Mouse (Mus musculus) G1E (cell line): ENCODE measurements around the gene Taar5. TPM values are rescaled to one million over a fixed set of nuclear protein-coding genes. Genes with fewer than 3 reads are reported as not detected.

Experiments
- ATAC-seq: 2 replicates; pipeline ENCODE4 v1.8.0; 2016; ENCODE audit warnings: mild to moderate bottlenecking; ENCODE audit not compliant: insufficient number of reproducible peaks, poor library complexity, low FRiP score, severe bottlenecking; ENCODE audit errors: extremely low read depth
- DNase-seq: peaks from one replicate; pipeline ENCODE4 v3.0.0; 2012; ENCODE audit warnings: low spot score
- H3K27me3 ChIP-seq: 2 replicates; pipeline ENCODE4 v1.6.1; 2012; ENCODE audit warnings: mild to moderate bottlenecking, low read length, inconsistent platforms; ENCODE audit not compliant: insufficient read depth
- H3K36me3 ChIP-seq: replicated peaks from 2 replicates; pipeline ENCODE3; 2012; ENCODE audit warnings: mild to moderate bottlenecking, inconsistent platforms
- H3K4me1 ChIP-seq: 2 replicates; pipeline ENCODE4 v1.6.1; 2012; ENCODE audit warnings: low read depth, low read length, inconsistent platforms, mixed read lengths; ENCODE audit not compliant: insufficient read depth
- H3K4me3 ChIP-seq: 2 replicates; pipeline ENCODE4 v1.5.1; 2012; ENCODE audit warnings: low read depth, mild to moderate bottlenecking, inconsistent platforms, low read length, moderate library complexity, mixed read lengths
- H3K9me3 ChIP-seq: replicated peaks from 2 replicates; pipeline ENCODE4 v1.6.1; 2012; ENCODE audit warnings: inconsistent platforms
- CTCF ChIP-seq: IDR thresholded peaks from 2 replicates; pipeline ENCODE4 v1.5.1; 2012; ENCODE audit warnings: low read depth, low read length, inconsistent platforms, mixed read lengths
- GATA1 ChIP-seq: IDR thresholded peaks from 2 replicates; pipeline ENCODE4 v1.6.1; 2012; ENCODE audit warnings: borderline replicate concordance, low read length, inconsistent platforms, mixed read lengths
- GATA2 ChIP-seq: IDR thresholded peaks from 2 replicates; pipeline ENCODE4 v1.6.1; 2012; ENCODE audit warnings: low read depth, low read length, inconsistent platforms, borderline replicate concordance
- POLR2AphosphoS5 ChIP-seq: IDR thresholded peaks from 2 replicates; pipeline ENCODE4 v1.6.1; 2012; ENCODE audit warnings: low read depth, low read length, inconsistent platforms; ENCODE audit not compliant: insufficient replicate concordance
- TAL1 ChIP-seq: conservative IDR thresholded peaks from 2 replicates; pipeline ENCODE4 v1.6.1; 2012; ENCODE audit warnings: low read depth, low read length, inconsistent platforms, mixed read lengths
- polyA plus RNA-seq: library from polyadenylated mRNA; stranded (reverse); fragments of >175 nt; gene quantifications from 2 replicates; pipeline ENCODE4 v1.2.3, GENCODE M21; 2012
- total RNA-seq, 2 experiments: library from RNA; stranded (forward) in 1 of 2; stranded (reverse) in 1 of 2; fragments of 200-1000 nt in 1 of 2; fragments of >200 nt in 1 of 2; fragmentation: Nextera tagmentation in 1 of 2; gene quantifications; 2 replicates each; pipeline ENCODE4 v1.2.3; 2014 to 2017

Taar5 gene
- total and polyA plus RNA-seq, 3 experiments: 0.38 TPM; not detected in 2

DNA sequence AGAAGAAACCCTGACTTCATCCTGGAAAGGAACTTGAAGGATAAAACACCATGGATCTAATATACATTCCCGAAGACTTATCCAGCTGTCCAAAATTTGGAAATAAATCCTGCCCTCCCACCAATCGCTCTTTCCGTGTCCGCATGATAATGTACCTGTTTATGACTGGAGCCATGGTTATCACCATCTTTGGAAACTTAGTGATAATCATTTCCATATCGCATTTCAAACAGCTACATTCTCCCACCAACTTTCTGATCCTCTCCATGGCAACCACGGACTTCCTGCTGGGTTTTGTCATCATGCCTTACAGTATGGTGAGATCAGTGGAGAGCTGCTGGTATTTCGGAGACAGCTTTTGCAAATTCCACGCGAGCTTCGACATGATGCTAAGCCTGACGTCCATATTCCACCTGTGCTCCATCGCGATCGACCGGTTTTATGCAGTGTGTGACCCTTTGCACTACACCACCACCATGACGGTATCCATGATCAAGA lies 20.9 kb upstream of the Taar5 start, which contains the start of gene Taar3:
Gene Taar3 (plus strand): TSS at position 51 of the 498 bp plus-strand sequence.
- no peaks in the 10 kb centered on the region for H3K9me3 ChIP-seq
- H3K27me3 ChIP-seq: 0 out of 2 replicates have a peak, but pooled peaks cover 2% of the 10 kb centered on the region
- no peak within 1 kb of the TSS for H3K4me3 ChIP-seq
- no peak for TF ChIP-seq GATA2
- no peak for TF ChIP-seq POLR2AphosphoS5
- no peak for TF ChIP-seq TAL1
- no peak for TF ChIP-seq GATA1
- TF ChIP-seq CTCF: no peak
- DNase-seq (no peak), ATAC-seq (no peak)
- H3K4me1 ChIP-seq: no peaks in the 10 kb centered on the region
- no peaks in the 10 kb centered on the region for H3K36me3 ChIP-seq

DNA sequence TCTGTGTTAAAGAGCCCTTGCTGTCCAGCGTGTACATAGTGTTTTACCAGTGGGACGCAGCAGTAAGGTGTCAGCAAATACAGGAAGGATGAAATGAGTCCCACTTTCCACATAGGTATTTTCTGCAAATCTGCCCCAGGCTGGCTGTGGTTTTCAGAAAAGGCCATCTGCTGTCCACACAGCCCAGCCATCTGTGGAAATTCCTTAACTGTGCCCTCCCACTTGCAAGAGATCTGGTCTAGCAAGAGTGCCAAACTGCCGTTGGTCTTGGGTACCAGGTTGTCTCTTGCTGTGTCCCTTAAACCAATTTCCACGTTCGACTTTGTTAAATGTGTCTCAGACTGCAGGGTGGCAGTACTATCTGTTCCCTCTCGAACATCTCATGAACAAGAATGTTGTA lies 18.8 kb upstream of the Taar5 start:
- Histone ChIP-seq H3K4me1 (no peaks in the 10 kb centered on the region), H3K4me3 (no peak overlapping the region), H3K27me3 (0 out of 2 replicates have a peak, but pooled peaks cover 2% of the 10 kb centered on the region), H3K9me3 (no peaks in the 10 kb centered on the region), H3K36me3 (no peaks in the 10 kb centered on the region)
- TF ChIP-seq TAL1: no peak
- TF ChIP-seq POLR2AphosphoS5: no peak
- DNase-seq: no peak
- ATAC-seq: no peak

DNA sequence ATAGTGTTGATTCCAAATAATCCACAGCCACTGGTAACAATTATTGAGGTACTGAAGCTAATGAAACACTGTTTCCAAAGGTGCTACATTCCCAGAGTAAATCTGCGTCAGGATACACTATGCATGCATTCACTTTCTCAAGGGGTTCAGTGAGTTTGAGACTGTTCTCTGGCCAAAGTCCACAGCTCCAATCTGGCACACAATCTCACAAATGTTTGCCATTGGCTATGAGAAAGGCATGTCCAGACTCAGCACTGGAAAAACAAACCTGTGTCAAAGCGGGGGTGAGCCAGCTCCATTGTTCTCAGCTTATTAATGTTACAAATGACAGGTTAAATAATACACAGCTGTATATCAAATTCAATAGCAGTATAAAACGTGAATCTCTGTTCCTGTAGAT lies 11.4 kb upstream of the Taar5 start:
- Histone ChIP-seq H3K4me3 (no peak overlapping the region), H3K36me3 (no peaks in the 10 kb centered on the region), H3K4me1 (no peaks in the 10 kb centered on the region), H3K9me3 (no peaks in the 10 kb centered on the region), H3K27me3 (no peaks in the 10 kb centered on the region)
- no peak for DNase-seq
- ATAC-seq: no peak
- TF ChIP-seq TAL1: no peak
- TF ChIP-seq POLR2AphosphoS5: no peak
- TF ChIP-seq CTCF: no peak
- TF ChIP-seq GATA2: no peak
- no peak for TF ChIP-seq GATA1

DNA sequence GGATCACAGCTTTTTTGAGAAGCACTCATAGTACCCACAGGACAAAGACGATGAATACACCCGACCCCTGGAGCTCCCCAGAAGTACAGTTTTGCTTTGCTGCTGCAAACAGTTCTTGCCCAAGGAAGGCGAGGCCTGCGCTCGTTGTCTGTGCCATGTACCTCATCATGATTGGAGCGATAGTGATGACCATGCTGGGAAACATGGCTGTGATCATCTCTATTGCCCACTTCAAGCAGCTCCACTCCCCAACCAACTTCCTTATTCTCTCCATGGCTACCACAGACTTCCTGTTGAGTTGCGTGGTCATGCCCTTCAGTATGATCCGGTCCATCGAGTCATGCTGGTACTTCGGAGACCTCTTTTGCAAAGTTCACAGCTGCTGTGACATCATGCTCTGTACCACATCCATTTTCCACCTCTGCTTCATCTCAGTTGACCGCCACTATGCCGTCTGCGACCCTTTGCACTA lies 10.0 kb upstream of the Taar5 start, which contains the start of gene Taar4:
Gene Taar4 (plus strand): TSS at position 51 of the 472 bp plus-strand sequence.
- no peaks in the 10 kb centered on the region for H3K4me1 ChIP-seq
- H3K36me3 ChIP-seq: no peaks in the 10 kb centered on the region
- H3K4me3 ChIP-seq: no peak within 1 kb of the TSS
- DNase-seq: no peak
- TF ChIP-seq TAL1 (no peak), GATA2 (no peak), POLR2AphosphoS5 (no peak), GATA1 (no peak), CTCF (no peak)
- ATAC-seq: no peak
- no peaks in the 10 kb centered on the region for H3K9me3 ChIP-seq
- H3K27me3 ChIP-seq: no peaks in the 10 kb centered on the region

DNA sequence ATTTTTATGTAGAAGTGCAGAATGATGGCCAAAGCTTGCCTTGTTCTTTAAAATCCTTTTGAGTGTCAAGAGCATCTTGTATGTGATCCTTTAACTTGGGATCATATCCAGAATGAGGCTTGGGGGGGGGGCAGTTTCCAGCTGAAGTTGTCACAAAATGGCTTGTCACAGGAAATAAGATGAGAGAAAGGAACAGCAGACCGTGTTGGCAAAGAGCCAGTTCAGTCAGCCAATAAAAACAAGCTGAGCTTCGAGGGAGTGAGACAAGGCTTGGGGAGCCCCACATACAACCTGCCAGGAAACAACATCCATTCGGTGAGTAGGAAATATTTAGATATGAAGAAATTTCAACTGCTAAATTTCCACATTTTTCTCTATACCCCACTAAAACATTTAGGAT lies 7.1 kb upstream of the Taar5 start:
- no peaks in the 10 kb centered on the region for H3K9me3 ChIP-seq
- no peaks in the 10 kb centered on the region for H3K36me3 ChIP-seq
- no peak for ATAC-seq
- H3K4me1 ChIP-seq: no peaks in the 10 kb centered on the region
- no peak for TF ChIP-seq GATA2
- TF ChIP-seq CTCF: no peak
- no peak for TF ChIP-seq GATA1
- no peak for TF ChIP-seq POLR2AphosphoS5
- no peak for TF ChIP-seq TAL1
- H3K4me3 ChIP-seq: no peak overlapping the region
- H3K27me3 ChIP-seq: 0 out of 2 replicates have a peak, but pooled peaks cover 2% of the 10 kb centered on the region
- DNase-seq: no peak

DNA sequence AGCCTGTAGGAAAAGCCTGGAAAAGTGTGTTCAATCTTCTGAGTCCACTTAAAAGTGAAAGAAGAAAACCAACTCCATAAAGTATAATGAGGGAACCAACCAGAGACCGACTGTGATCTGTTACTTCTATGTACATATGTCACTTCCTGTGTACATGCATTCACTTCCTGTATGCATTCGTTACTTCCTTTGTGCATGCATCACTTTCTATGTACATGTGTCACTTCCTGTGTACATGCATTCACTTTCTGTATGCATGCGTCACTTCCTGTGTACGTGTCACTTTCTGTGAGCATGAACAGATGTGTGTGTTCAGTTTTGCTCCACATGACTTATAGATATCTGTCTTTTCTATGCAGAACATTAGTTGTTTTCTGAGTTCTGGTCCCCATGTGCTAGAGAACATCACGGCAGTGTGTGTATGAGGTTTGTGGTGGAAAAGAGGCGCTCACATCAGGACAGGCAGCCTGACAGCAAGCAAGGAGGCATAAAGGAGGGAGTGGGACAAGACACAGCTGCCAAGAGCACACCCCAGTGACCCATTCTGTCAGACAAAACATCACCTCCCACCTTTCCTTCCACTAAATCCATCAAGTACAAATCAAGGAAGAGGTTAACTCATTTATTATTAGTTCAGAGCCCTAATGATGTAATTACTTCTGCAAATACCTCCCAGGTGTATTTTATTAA lies 5.4 kb upstream of the Taar5 start:
- Histone ChIP-seq H3K36me3 (no peaks in the 10 kb centered on the region), H3K9me3 (no peaks in the 10 kb centered on the region), H3K27me3 (0 out of 2 replicates have a peak, but pooled peaks cover 5% of the 10 kb centered on the region), H3K4me1 (no peaks in the 10 kb centered on the region), H3K4me3 (no peak overlapping the region)
- DNase-seq: no peak
- TF ChIP-seq GATA1: no peak
- TF ChIP-seq GATA2: no peak
- TF ChIP-seq CTCF: no peak
- no peak for TF ChIP-seq TAL1
- TF ChIP-seq POLR2AphosphoS5: no peak
- ATAC-seq: peak; percentile 15; the same call in 1 of the 2 replicates
